Mouse (Mus musculus): ENCODE measurements around the gene Tut1. TPM values are rescaled to one million over a fixed set of nuclear protein-coding genes. Genes with fewer than 3 reads are reported as not detected.

Gene Tut1
- polyA plus RNA-seq, 1 experiment from 2014 or later: 24.2 TPM

DNA sequence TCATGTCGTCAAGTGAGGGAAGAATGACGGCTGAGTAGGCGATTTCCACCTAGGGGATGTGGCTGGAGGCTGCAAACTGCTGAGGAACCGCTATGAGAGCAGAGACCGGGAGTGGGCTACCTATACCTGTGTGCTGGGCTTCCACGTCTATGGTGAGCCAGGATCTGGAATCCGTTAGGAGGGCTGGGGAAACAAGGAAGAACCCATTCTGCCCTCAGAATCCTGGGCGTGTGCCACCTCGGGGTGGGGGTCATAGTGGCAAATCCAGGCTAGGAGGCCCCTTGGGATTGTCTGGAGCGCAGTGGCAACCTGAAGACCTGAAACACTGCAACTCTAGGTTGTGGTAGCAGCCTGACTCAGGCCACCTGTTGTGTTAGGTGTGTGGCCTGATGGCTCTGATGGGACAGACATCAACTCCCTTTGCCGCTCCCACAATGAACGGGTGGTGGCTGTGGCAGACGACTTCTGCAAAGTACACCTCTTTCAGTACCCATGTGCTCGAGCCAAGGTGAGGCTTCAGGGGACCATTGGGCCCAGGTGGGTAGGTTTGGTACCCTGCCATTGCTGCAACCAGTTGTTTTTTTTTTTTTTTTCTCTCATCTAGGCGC lies 13.0 kb upstream of the Tut1 start:
- H3K4me2 ChIP-seq (ENCODE audit: low read length): no peak overlapping the region; the same call in 1 of the 2 replicates
- H3K4me1 ChIP-seq (ENCODE audit: control insufficient read depth, insufficient read depth, low read length): peaks cover 25% of the 10 kb centered on the region
- no peak overlapping the region for H3K4me3 ChIP-seq (ENCODE audit: low read depth, low read length)
- no peaks in the 10 kb centered on the region for H3K9me3 ChIP-seq (replicated peaks; ENCODE audit: control insufficient read depth, low read length)
- 83% methylated on average over 15 of the region's 15 CpGs for WGBS
- no peak for DNase-seq (ENCODE audit: low spot score)
- H3K27ac ChIP-seq (ENCODE audit: low read depth, low read length): peak overlapping the region; percentile 95; the same call in 1 of the 2 replicates
- ATAC-seq: no peak
- H3K9ac ChIP-seq (ENCODE audit: low read length): peak overlapping the region; percentile 99
- no peaks in the 10 kb centered on the region for H3K27me3 ChIP-seq (replicated peaks; ENCODE audit: control insufficient read depth, insufficient read depth, low read length)
- H3K36me3 ChIP-seq (ENCODE audit: control insufficient read depth, insufficient read depth, low read length): peaks cover 17% of the 10 kb centered on the region

DNA sequence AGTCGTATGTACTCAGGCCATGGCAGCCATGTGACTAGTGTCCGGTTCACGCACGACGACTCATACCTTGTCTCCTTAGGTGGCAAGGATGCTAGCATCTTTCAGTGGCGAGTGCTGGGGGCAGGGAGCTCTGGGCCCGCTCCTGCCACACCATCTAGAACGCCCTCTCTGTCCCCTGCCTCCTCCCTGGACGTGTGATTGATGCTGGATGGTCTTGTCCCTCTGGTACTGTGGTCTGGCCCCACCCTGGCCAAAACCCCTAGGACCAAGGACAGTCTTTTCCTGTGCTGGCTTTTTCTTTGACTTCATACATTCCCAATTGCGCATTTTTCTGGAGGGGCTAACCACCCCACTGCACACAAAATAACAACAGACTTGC lies 12.5 kb upstream of the Tut1 start:
- H3K36me3 ChIP-seq (ENCODE audit: control insufficient read depth, insufficient read depth, low read length): peaks cover 22% of the 10 kb centered on the region
- DNase-seq (ENCODE audit: low spot score) (no peak), ATAC-seq (peak; percentile 25; the same call in 1 of the 2 replicates)
- H3K9ac ChIP-seq (ENCODE audit: low read length): peak overlapping the region; percentile 99
- H3K4me3 ChIP-seq (ENCODE audit: low read depth, low read length): peak overlapping the region; percentile 99
- H3K4me1 ChIP-seq (ENCODE audit: control insufficient read depth, insufficient read depth, low read length): peaks cover 25% of the 10 kb centered on the region
- no peaks in the 10 kb centered on the region for H3K27me3 ChIP-seq (replicated peaks; ENCODE audit: control insufficient read depth, insufficient read depth, low read length)
- H3K9me3 ChIP-seq (replicated peaks; ENCODE audit: control insufficient read depth, low read length): no peaks in the 10 kb centered on the region
- peak overlapping the region; percentile 95 for H3K27ac ChIP-seq (ENCODE audit: low read depth, low read length)
- peak overlapping the region; percentile 68 for H3K4me2 ChIP-seq (ENCODE audit: low read length)
- WGBS: 25% methylated on average over 10 of the region's 10 CpGs

DNA sequence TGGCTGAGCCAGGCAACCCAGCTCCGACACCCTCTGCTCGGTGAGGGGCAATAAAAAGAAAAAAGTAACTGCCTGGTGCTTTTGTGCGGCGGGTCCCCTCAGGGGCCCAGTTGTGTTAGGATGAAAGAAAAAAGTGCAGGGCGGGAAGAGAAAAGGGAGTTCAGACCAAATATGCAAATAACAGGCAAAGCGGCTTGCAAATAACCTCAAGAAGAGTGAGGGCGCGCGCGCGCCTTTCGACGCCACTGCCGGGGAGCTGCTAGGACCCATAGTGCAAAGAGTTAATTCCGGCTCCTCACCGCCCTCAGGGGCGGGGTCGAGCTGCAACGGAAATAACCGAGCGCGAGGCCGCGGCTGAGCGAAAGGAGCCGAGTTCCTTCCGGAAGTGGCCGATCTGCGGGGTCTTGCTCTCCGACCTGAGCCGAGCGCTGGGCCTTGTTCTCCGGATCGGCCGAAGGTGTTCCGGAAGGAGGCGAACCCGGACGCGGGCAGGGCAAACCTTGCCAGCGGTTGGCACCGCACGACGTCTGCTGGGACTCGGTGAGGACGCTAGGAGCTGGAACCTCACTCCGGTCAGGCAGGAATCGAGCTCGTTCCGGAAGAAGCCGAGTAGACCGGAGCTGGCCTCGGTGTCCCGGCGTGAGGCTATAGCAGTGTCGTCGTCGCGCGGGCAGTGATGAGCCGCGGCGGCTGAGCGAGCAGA lies 12.0 kb upstream of the Tut1 start, which contains the start of gene Mta2:
Mta2 (plus strand) TSS at position 361 of the 703 bp plus-strand sequence.
- WGBS: under 1% methylated on average over 64 of the region's 64 CpGs
- ATAC-seq: peak; percentile 96

GRCm38 (mm10) chr19:8942276-8942964 lies 11.2 kb upstream of the Tut1 start:
- H3K9ac ChIP-seq (ENCODE audit: low read length): peak overlapping the region; percentile 99
- H3K4me3 ChIP-seq (ENCODE audit: low read depth, low read length): peak overlapping the region; percentile 99
- H3K36me3 ChIP-seq (ENCODE audit: control insufficient read depth, insufficient read depth, low read length): peaks cover 34% of the 10 kb centered on the region
- WGBS: 0% methylated on average over 46 of the region's 46 CpGs
- H3K9me3 ChIP-seq (replicated peaks; ENCODE audit: control insufficient read depth, low read length): no peaks in the 10 kb centered on the region
- H3K4me2 ChIP-seq (ENCODE audit: low read length): peak overlapping the region; percentile 68
- ATAC-seq (peak; percentile 35), DNase-seq (ENCODE audit: low spot score) (no peak)
- no peaks in the 10 kb centered on the region for H3K27me3 ChIP-seq (replicated peaks; ENCODE audit: control insufficient read depth, insufficient read depth, low read length)
- H3K4me1 ChIP-seq (ENCODE audit: control insufficient read depth, insufficient read depth, low read length): peaks cover 25% of the 10 kb centered on the region
- peak overlapping the region; percentile 95 for H3K27ac ChIP-seq (ENCODE audit: low read depth, low read length)

More for the DNA sequence above, 12.0 kb upstream of the Tut1 start, which contains the start of gene Mta2:
- H3K9ac ChIP-seq (ENCODE audit: low read length): peak within 1 kb of the TSS; percentile 99
- peaks cover 25% of the 10 kb centered on the region for H3K4me1 ChIP-seq (ENCODE audit: control insufficient read depth, insufficient read depth, low read length)
- H3K27me3 ChIP-seq (replicated peaks; ENCODE audit: control insufficient read depth, insufficient read depth, low read length): no peaks in the 10 kb centered on the region
- H3K36me3 ChIP-seq (ENCODE audit: control insufficient read depth, insufficient read depth, low read length): peaks cover 27% of the 10 kb centered on the region
- DNase-seq (ENCODE audit: low spot score): peak; percentile 98
- no peaks in the 10 kb centered on the region for H3K9me3 ChIP-seq (replicated peaks; ENCODE audit: control insufficient read depth, low read length)
- H3K27ac ChIP-seq (ENCODE audit: low read depth, low read length): peak within 1 kb of the TSS; percentile 95
- H3K4me3 ChIP-seq (ENCODE audit: low read depth, low read length): peak within 1 kb of the TSS; percentile 99
- peak within 1 kb of the TSS; percentile 68 for H3K4me2 ChIP-seq (ENCODE audit: low read length)

- peaks cover 25% of the 10 kb centered on the region for H3K4me1 ChIP-seq (ENCODE audit: control insufficient read depth, insufficient read depth, low read length)
- DNase-seq (ENCODE audit: low spot score) (no peak), ATAC-seq (no peak)
- peak overlapping the region; percentile 99 for H3K9ac ChIP-seq (ENCODE audit: low read length)
- H3K36me3 ChIP-seq (ENCODE audit: control insufficient read depth, insufficient read depth, low read length): peaks cover 41% of the 10 kb centered on the region
- no peaks in the 10 kb centered on the region for H3K27me3 ChIP-seq (replicated peaks; ENCODE audit: control insufficient read depth, insufficient read depth, low read length)
- peak overlapping the region; percentile 68 for H3K4me2 ChIP-seq (ENCODE audit: low read length)
- H3K4me3 ChIP-seq (ENCODE audit: low read depth, low read length): peak overlapping the region; percentile 99
- no peak overlapping the region for H3K27ac ChIP-seq (ENCODE audit: low read depth, low read length)
- H3K9me3 ChIP-seq (replicated peaks; ENCODE audit: control insufficient read depth, low read length): no peaks in the 10 kb centered on the region
- 65% methylated on average over 2 of the region's 2 CpGs for WGBS
These were observed 10.6 kb upstream of the Tut1 start for GRCm38 (mm10) chr19:8943047-8943446.

DNA sequence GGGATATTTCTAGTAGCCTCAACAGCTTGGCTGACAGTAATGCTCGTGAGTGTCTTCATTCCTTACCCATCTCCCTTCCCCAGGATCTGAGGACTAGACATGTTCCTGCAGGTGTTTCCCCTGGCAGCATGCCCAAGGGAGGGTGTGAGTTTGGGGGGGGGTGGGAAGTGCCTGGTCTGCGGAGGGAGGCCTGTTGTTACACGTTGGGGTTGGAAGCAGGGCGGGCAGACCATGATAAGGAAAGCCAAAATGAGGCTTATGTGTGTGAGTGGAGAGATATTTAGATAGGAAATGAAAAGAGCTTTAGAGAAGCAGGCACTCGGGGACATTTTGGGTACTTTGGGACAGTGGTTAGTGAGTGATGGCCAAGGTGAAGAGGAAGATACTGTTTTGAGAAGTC lies 9.6 kb upstream of the Tut1 start:
- Histone ChIP-seq H3K4me1 (ENCODE audit: control insufficient read depth, insufficient read depth, low read length) (peaks cover 25% of the 10 kb centered on the region), H3K4me2 (ENCODE audit: low read length) (peak overlapping the region; percentile 68; the same call in 1 of the 2 replicates), H3K9ac (ENCODE audit: low read length) (peak overlapping the region; percentile 22; the same call in 1 of the 2 replicates), H3K27me3 (replicated peaks; ENCODE audit: control insufficient read depth, insufficient read depth, low read length) (no peaks in the 10 kb centered on the region), H3K36me3 (ENCODE audit: control insufficient read depth, insufficient read depth, low read length) (peaks cover 51% of the 10 kb centered on the region), H3K4me3 (ENCODE audit: low read depth, low read length) (no peak overlapping the region), H3K27ac (ENCODE audit: low read depth, low read length) (peak overlapping the region; percentile 30; the same call in 1 of the 2 replicates), H3K9me3 (replicated peaks; ENCODE audit: control insufficient read depth, low read length) (no peaks in the 10 kb centered on the region)
- DNase-seq (ENCODE audit: low spot score): no peak
- no peak for ATAC-seq
- WGBS: 52% methylated on average over 5 of the region's 5 CpGs

- Histone ChIP-seq H3K9me3 (replicated peaks; ENCODE audit: control insufficient read depth, low read length) (no peaks in the 10 kb centered on the region), H3K4me2 (ENCODE audit: low read length) (peak overlapping the region; percentile 33; the same call in 1 of the 2 replicates), H3K4me3 (ENCODE audit: low read depth, low read length) (no peak overlapping the region), H3K36me3 (ENCODE audit: control insufficient read depth, insufficient read depth, low read length) (peaks cover 56% of the 10 kb centered on the region), H3K9ac (ENCODE audit: low read length) (peak overlapping the region; percentile 46), H3K27me3 (replicated peaks; ENCODE audit: control insufficient read depth, insufficient read depth, low read length) (no peaks in the 10 kb centered on the region), H3K27ac (ENCODE audit: low read depth, low read length) (no peak overlapping the region), H3K4me1 (ENCODE audit: control insufficient read depth, insufficient read depth, low read length) (peaks cover 25% of the 10 kb centered on the region)
- ATAC-seq (no peak), DNase-seq (ENCODE audit: low spot score) (peak; percentile 71)
- 31% methylated on average over 5 of the region's 5 CpGs for WGBS
These were observed 8.9 kb upstream of the Tut1 start for GRCm38 (mm10) chr19:8944750-8945149.

DNA sequence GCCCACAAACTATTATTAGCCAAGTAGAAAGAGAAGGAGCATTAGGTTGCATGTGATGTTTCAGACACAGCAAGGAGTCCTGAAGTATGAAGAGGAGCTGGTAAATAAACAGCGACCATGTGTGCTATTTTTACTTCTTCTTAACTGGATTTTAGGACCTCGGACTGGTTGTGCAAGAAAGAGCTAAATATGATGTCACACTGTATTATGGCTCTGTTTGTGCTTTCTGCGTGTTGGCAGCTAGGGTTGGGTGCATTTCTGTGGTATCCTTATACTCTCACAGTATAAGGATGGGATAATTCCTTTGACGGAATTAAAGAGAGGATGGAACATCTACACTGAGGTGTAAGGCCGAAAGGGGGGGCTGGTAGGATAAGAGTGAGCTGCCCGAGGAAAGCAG lies 8.4 kb upstream of the Tut1 start:
- Histone ChIP-seq H3K4me2 (ENCODE audit: low read length) (peak overlapping the region; percentile 33; the same call in 1 of the 2 replicates), H3K4me1 (ENCODE audit: control insufficient read depth, insufficient read depth, low read length) (peaks cover 25% of the 10 kb centered on the region), H3K27me3 (replicated peaks; ENCODE audit: control insufficient read depth, insufficient read depth, low read length) (no peaks in the 10 kb centered on the region), H3K4me3 (ENCODE audit: low read depth, low read length) (no peak overlapping the region), H3K27ac (ENCODE audit: low read depth, low read length) (no peak overlapping the region), H3K9me3 (replicated peaks; ENCODE audit: control insufficient read depth, low read length) (no peaks in the 10 kb centered on the region), H3K9ac (ENCODE audit: low read length) (peak overlapping the region; percentile 46), H3K36me3 (ENCODE audit: control insufficient read depth, insufficient read depth, low read length) (peaks cover 59% of the 10 kb centered on the region)
- 91% methylated on average over 6 of the region's 6 CpGs for WGBS
- no peak for DNase-seq (ENCODE audit: low spot score)
- ATAC-seq: no peak
